Mouse (Mus musculus) limb, embryonic 10.5 days (tissue): ENCODE measurements around the gene Myo16. TPM values are rescaled to one million over a fixed set of nuclear protein-coding genes. Genes with fewer than 3 reads are reported as not detected.

Experiments
- DNase-seq: peaks from one replicate; pipeline ENCODE4 v3.0.0-alpha.2; 2017; ENCODE audit warnings: low spot score
- H3K27ac ChIP-seq: fragments of 300-500 bp; sonication (generic); 2 replicates; pipeline ENCODE4 v1.5.1; 2016; ENCODE audit warnings: mild to moderate bottlenecking
- H3K27me3 ChIP-seq: fragments of 300-500 bp; sonication (generic); 2 replicates; pipeline ENCODE4 v1.6.1; 2016; ENCODE audit warnings: low read depth, mild to moderate bottlenecking; ENCODE audit not compliant: poor library complexity, severe bottlenecking
- H3K36me3 ChIP-seq: fragments of 300-500 bp; sonication (generic); 2 replicates; pipeline ENCODE4 v1.6.1; 2016; ENCODE audit warnings: mild to moderate bottlenecking, moderate library complexity
- H3K4me1 ChIP-seq: fragments of 300-500 bp; sonication (generic); 2 replicates; pipeline ENCODE4 v1.6.1; 2016
- H3K4me3 ChIP-seq: fragments of 300-500 bp; sonication (generic); 2 replicates; pipeline ENCODE4 v1.5.1; 2016; ENCODE audit warnings: mild to moderate bottlenecking, moderate library complexity
- H3K9me3 ChIP-seq: fragments of 300-500 bp; sonication (generic); replicated peaks from 2 replicates; pipeline ENCODE4 v1.6.1; 2016; ENCODE audit warnings: mild to moderate bottlenecking
- WGBS: fragments of 180-500 bp; shearing (Covaris S2); methylation state at CpG from one replicate; pipeline ENCODE4 v1.1.7; 2016; 5-methylcytosine and 5-hydroxymethylcytosine counted together
- polyA plus RNA-seq: library from polyadenylated mRNA; unstranded; fragments of >200 nt; fragmentation: Nextera tagmentation; extraction: Ambion mirVana; gene quantifications from 2 replicates; pipeline ENCODE4 v1.2.1, GENCODE M21; 2016

Gene Myo16
- polyA plus RNA-seq, 1 experiment from 2014 or later, result 0.20 TPM

GRCm38 (mm10) chr8:10199301-10199700, 45.6 kb downstream of the Myo16 start:
- Histone ChIP-seq H3K27ac (no peak overlapping the region), H3K4me3 (no peak overlapping the region), H3K9me3 (no peaks in the 10 kb centered on the region), H3K4me1 (no peaks in the 10 kb centered on the region), H3K27me3 (no peaks in the 10 kb centered on the region), H3K36me3 (no peaks in the 10 kb centered on the region)
- WGBS, result 80% methylated on average over 5 of the region's 5 CpGs
- DNase-seq, result no peak

GRCm38 (mm10) chr8:10200042-10200441, 46.3 kb downstream of the Myo16 start:
- Histone ChIP-seq H3K9me3 (no peaks in the 10 kb centered on the region), H3K4me1 (no peaks in the 10 kb centered on the region), H3K27me3 (no peaks in the 10 kb centered on the region), H3K36me3 (no peaks in the 10 kb centered on the region), H3K4me3 (no peak overlapping the region), H3K27ac (no peak overlapping the region)
- WGBS, result 84% methylated on average over 8 of the region's 8 CpGs
- DNase-seq, result no peak

- H3K4me1 ChIP-seq, result 0 out of 2 replicates have a peak, but pooled peaks cover 3% of the 10 kb centered on the region
- no peak for DNase-seq
- 87% methylated on average over 3 of the region's 3 CpGs for WGBS
- H3K27ac ChIP-seq, result no peak overlapping the region
- no peaks in the 10 kb centered on the region for H3K27me3 ChIP-seq
- no peaks in the 10 kb centered on the region for H3K9me3 ChIP-seq
- no peaks in the 10 kb centered on the region for H3K36me3 ChIP-seq
- H3K4me3 ChIP-seq, result no peak overlapping the region
Measured at GRCm38 (mm10) chr8:10215023-10215422, 61.3 kb downstream of the Myo16 start.

- Histone ChIP-seq H3K9me3 (no peaks in the 10 kb centered on the region), H3K27me3 (no peaks in the 10 kb centered on the region), H3K4me1 (peaks cover 3% of the 10 kb centered on the region; the same call in 1 of the 2 replicates), H3K36me3 (no peaks in the 10 kb centered on the region), H3K27ac (no peak overlapping the region), H3K4me3 (no peak overlapping the region)
- WGBS, result 84% methylated on average over 5 of the region's 5 CpGs
- DNase-seq, result no peak
Measured at GRCm38 (mm10) chr8:10219761-10220276, 66.1 kb downstream of the Myo16 start.

- Histone ChIP-seq H3K4me3 (no peak overlapping the region), H3K36me3 (no peaks in the 10 kb centered on the region), H3K27ac (no peak overlapping the region), H3K4me1 (peaks cover 3% of the 10 kb centered on the region; the same call in 1 of the 2 replicates), H3K27me3 (no peaks in the 10 kb centered on the region), H3K9me3 (no peaks in the 10 kb centered on the region)
- no peak for DNase-seq
- WGBS, result 76% methylated on average over 2 of the region's 2 CpGs
Measured at GRCm38 (mm10) chr8:10222770-10223169, 69.1 kb downstream of the Myo16 start.

- H3K27ac ChIP-seq, result no peak overlapping the region
- no peaks in the 10 kb centered on the region for H3K36me3 ChIP-seq
- H3K9me3 ChIP-seq, result no peaks in the 10 kb centered on the region
- no peak overlapping the region for H3K4me3 ChIP-seq
- H3K27me3 ChIP-seq, result no peaks in the 10 kb centered on the region
- 56% methylated on average over 6 of the region's 6 CpGs for WGBS
- peaks cover 3% of the 10 kb centered on the region; the same call in 1 of the 2 replicates for H3K4me1 ChIP-seq
- DNase-seq, result no peak
Measured at GRCm38 (mm10) chr8:10223528-10224194, 70.0 kb downstream of the Myo16 start.

- H3K36me3 ChIP-seq, result no peaks in the 10 kb centered on the region
- peaks cover 3% of the 10 kb centered on the region; the same call in 1 of the 2 replicates for H3K4me1 ChIP-seq
- H3K27me3 ChIP-seq, result no peaks in the 10 kb centered on the region
- H3K9me3 ChIP-seq, result no peaks in the 10 kb centered on the region
- no peak overlapping the region for H3K4me3 ChIP-seq
- 86% methylated on average over 10 of the region's 10 CpGs for WGBS
- DNase-seq, result no peak
- no peak overlapping the region for H3K27ac ChIP-seq
Measured at GRCm38 (mm10) chr8:10224305-10224971, 70.7 kb downstream of the Myo16 start.

- H3K27ac ChIP-seq, result no peak overlapping the region
- H3K4me1 ChIP-seq, result no peaks in the 10 kb centered on the region; the same call in 1 of the 2 replicates
- H3K9me3 ChIP-seq, result no peaks in the 10 kb centered on the region
- H3K4me3 ChIP-seq, result no peak overlapping the region
- no peaks in the 10 kb centered on the region for H3K27me3 ChIP-seq
- 82% methylated on average over 2 of the region's 2 CpGs for WGBS
- H3K36me3 ChIP-seq, result no peaks in the 10 kb centered on the region
- no peak for DNase-seq
Measured at GRCm38 (mm10) chr8:10225018-10225417, 71.3 kb downstream of the Myo16 start.

- Histone ChIP-seq H3K36me3 (no peaks in the 10 kb centered on the region), H3K27ac (no peak overlapping the region), H3K27me3 (no peaks in the 10 kb centered on the region), H3K9me3 (no peaks in the 10 kb centered on the region), H3K4me1 (no peaks in the 10 kb centered on the region), H3K4me3 (no peak overlapping the region)
- 55% methylated on average over 8 of the region's 8 CpGs for WGBS
- DNase-seq, result peak; percentile 35
Measured at GRCm38 (mm10) chr8:10230746-10231369, 77.1 kb downstream of the Myo16 start.

- no peaks in the 10 kb centered on the region for H3K9me3 ChIP-seq
- no peaks in the 10 kb centered on the region for H3K27me3 ChIP-seq
- 88% methylated on average over 2 of the region's 2 CpGs for WGBS
- no peak for DNase-seq
- H3K4me3 ChIP-seq, result no peak overlapping the region
- no peaks in the 10 kb centered on the region for H3K4me1 ChIP-seq
- H3K27ac ChIP-seq, result no peak overlapping the region
- H3K36me3 ChIP-seq, result no peaks in the 10 kb centered on the region
Measured at GRCm38 (mm10) chr8:10234516-10234915, 80.8 kb downstream of the Myo16 start.

- Histone ChIP-seq H3K27me3 (0 out of 2 replicates have a peak, but pooled peaks cover 3% of the 10 kb centered on the region), H3K27ac (no peak overlapping the region), H3K36me3 (no peaks in the 10 kb centered on the region), H3K4me3 (no peak overlapping the region), H3K9me3 (no peaks in the 10 kb centered on the region), H3K4me1 (no peaks in the 10 kb centered on the region)
- 69% methylated on average over 3 of the region's 3 CpGs for WGBS
- no peak for DNase-seq
Measured at GRCm38 (mm10) chr8:10243344-10243743, 89.6 kb downstream of the Myo16 start.

- Histone ChIP-seq H3K27me3 (peaks cover 21% of the 10 kb centered on the region), H3K9me3 (no peaks in the 10 kb centered on the region), H3K4me3 (peak overlapping the region; percentile 34), H3K4me1 (peaks cover 8% of the 10 kb centered on the region), H3K27ac (no peak overlapping the region), H3K36me3 (no peaks in the 10 kb centered on the region)
- DNase-seq, result peak; percentile 71
- 3% methylated on average over 15 of the region's 15 CpGs for WGBS
Measured at GRCm38 (mm10) chr8:10249156-10249555, 95.4 kb downstream of the Myo16 start.

GRCm38 (mm10) chr8:10255741-10256140, 102.0 kb downstream of the Myo16 start:
- Histone ChIP-seq H3K4me3 (no peak overlapping the region), H3K27ac (no peak overlapping the region), H3K36me3 (no peaks in the 10 kb centered on the region), H3K9me3 (no peaks in the 10 kb centered on the region), H3K4me1 (no peaks in the 10 kb centered on the region), H3K27me3 (peaks cover 3% of the 10 kb centered on the region; the same call in 1 of the 2 replicates)
- WGBS, result 74% methylated on average over 2 of the region's 2 CpGs
- DNase-seq, result no peak
